ENCODE assay signal across 8 mouse cellular contexts in the genomic region with DNA sequence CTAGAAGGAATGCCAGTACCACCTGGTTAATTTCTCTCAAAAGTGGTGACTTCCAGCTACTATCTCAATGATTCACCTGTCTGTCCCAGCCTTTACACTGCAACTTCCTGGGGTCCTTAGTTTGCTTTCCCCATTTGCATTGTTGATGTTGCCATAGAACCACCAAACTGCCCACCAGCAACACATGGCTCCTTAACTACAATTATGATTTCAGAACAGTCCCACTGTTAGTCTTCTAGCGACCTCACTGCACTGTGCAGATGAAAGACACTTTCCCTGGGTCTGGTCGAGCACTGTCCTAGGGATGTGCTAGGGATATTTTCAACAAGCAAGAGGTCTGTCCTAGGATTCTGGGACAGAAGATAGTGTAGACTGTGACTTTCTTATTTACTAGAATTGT. TPM values are rescaled to one million over a fixed set of nuclear protein-coding genes. Genes with fewer than 3 reads are reported as not detected.
A peak's percentile ranks its signal among the peaks of the same experiment; 100 is the strongest.
DNase-seq lines count a peak whose midpoint lies in the region; ATAC-seq and TF ChIP-seq lines count a peak whose summit lies in the region.

A gene (minus strand): TSS at position 101 of the 400 bp plus-strand sequence.

- 84% methylated on average over 2 of the region's 2 CpGs for WGBS in lung, adult 2 months
- WGBS in embryonic facial prominence, embryonic 11.5 days, result 83% methylated on average over 2 of the region's 2 CpGs
- WGBS in heart, embryonic 13.5 days, result 64% methylated on average over 2 of the region's 2 CpGs

- TF ChIP-seq CTCF in lung, adult 2 months (IDR thresholded peaks at IDR 0.05; ENCODE audit: insufficient read depth, low read length), result no peak

- no peaks in the 10 kb centered on the region for H3K27me3 ChIP-seq in embryonic facial prominence, embryonic 11.5 days (ENCODE audit: control insufficient read depth, insufficient read depth, low read length)
- H3K27me3 ChIP-seq in heart, embryonic 13.5 days (replicated peaks), result no peaks in the 10 kb centered on the region
- no peaks in the 10 kb centered on the region for H3K27me3 ChIP-seq in myocyte (ENCODE audit: control insufficient read depth, insufficient read depth, insufficient read length)

- peaks cover 30% of the 10 kb centered on the region for H3K79me2 ChIP-seq in myocyte (ENCODE audit: control insufficient read depth, insufficient read depth)

- H3K36me3 ChIP-seq in embryonic facial prominence, embryonic 11.5 days (replicated peaks; ENCODE audit: control insufficient read depth, insufficient read depth, low read depth, low read length), result no peaks in the 10 kb centered on the region; the same call in none of the 2 replicates
- peaks cover 22% of the 10 kb centered on the region for H3K36me3 ChIP-seq in heart, embryonic 13.5 days
- H3K36me3 ChIP-seq in myocyte (ENCODE audit: control insufficient read depth, insufficient read depth), result peaks cover 9% of the 10 kb centered on the region

- DNase-seq in lung, adult 2 months, result no peak
- no peak for DNase-seq in lung, postnatal 4 days
- DNase-seq in embryonic facial prominence, embryonic 11.5 days (ENCODE audit: low spot score), result no peak
- DNase-seq in left cerebral cortex, postnatal 14 days (ENCODE audit: low spot score in 2 of 2), result no peak
- no peak for DNase-seq in ovary, adult 18-20 months (ENCODE audit: low spot score)
- no peak for DNase-seq in kidney, adult 11 months

- no peak for TF ChIP-seq POLR2A in lung, adult 2 months (IDR thresholded peaks at IDR 0.05; ENCODE audit: borderline replicate concordance, extremely low read depth, low read depth, low read length)
- TF ChIP-seq POLR2A in myocyte (IDR thresholded peaks at IDR 0.05; ENCODE audit: insufficient read length, low read depth), result no peak

- no peak for ATAC-seq in embryonic facial prominence, embryonic 11.5 days (replicated peaks; ENCODE audit: insufficient number of reproducible peaks, low FRiP score, low TSS enrichment, low read depth)
- no peak for ATAC-seq in heart, embryonic 13.5 days (ENCODE audit: extremely low read depth, insufficient number of reproducible peaks, low FRiP score, low TSS enrichment)

- H3K4me1 ChIP-seq in lung, adult 2 months (ENCODE audit: control insufficient read depth, insufficient read depth, low read length), result peaks cover 10% of the 10 kb centered on the region; the same call in 1 of the 2 replicates
- no peaks in the 10 kb centered on the region for H3K4me1 ChIP-seq in embryonic facial prominence, embryonic 11.5 days (ENCODE audit: control insufficient read depth, insufficient read depth, low read length)
- peaks cover 48% of the 10 kb centered on the region for H3K4me1 ChIP-seq in heart, embryonic 13.5 days

- no peaks in the 10 kb centered on the region for H3K9me3 ChIP-seq in embryonic facial prominence, embryonic 11.5 days (replicated peaks; ENCODE audit: control insufficient read depth, low read length)
- no peaks in the 10 kb centered on the region for H3K9me3 ChIP-seq in heart, embryonic 13.5 days

- H3K27ac ChIP-seq in embryonic facial prominence, embryonic 11.5 days (replicated peaks; ENCODE audit: low read depth, low read length), result peak within 1 kb of the TSS; percentile 92
- H3K27ac ChIP-seq in heart, embryonic 13.5 days (replicated peaks), result peak within 1 kb of the TSS; percentile 98

- peak within 1 kb of the TSS; percentile 88 for H3K9ac ChIP-seq in embryonic facial prominence, embryonic 11.5 days (replicated peaks; ENCODE audit: low read length)
- peak within 1 kb of the TSS; percentile 92 for H3K9ac ChIP-seq in heart, embryonic 13.5 days

- peak within 1 kb of the TSS; percentile 96 for H3K4me3 ChIP-seq in lung, adult 2 months (replicated peaks; ENCODE audit: extremely low read depth, low read depth, low read length)
- H3K4me3 ChIP-seq in embryonic facial prominence, embryonic 11.5 days (ENCODE audit: low read depth, low read length), result peak within 1 kb of the TSS; percentile 92
- H3K4me3 ChIP-seq in heart, embryonic 13.5 days, result peak within 1 kb of the TSS; percentile 96
- peak within 1 kb of the TSS; percentile 88 for H3K4me3 ChIP-seq in myocyte

- no peak within 1 kb of the TSS for H3ac ChIP-seq in myocyte (ENCODE audit: control insufficient read depth, insufficient read length)

- intact Hi-C loops in left cerebral cortex, postnatal 14 days (cut with DNase I), result no loop called here

- H3K4me2 ChIP-seq in embryonic facial prominence, embryonic 11.5 days (ENCODE audit: low read depth, low read length), result peak within 1 kb of the TSS; percentile 87
- peak within 1 kb of the TSS; percentile 92 for H3K4me2 ChIP-seq in heart, embryonic 13.5 days
- peak within 1 kb of the TSS; percentile 73 for H3K4me2 ChIP-seq in myocyte (ENCODE audit: low read depth)

TF ChIP-seq in myocyte, 11 proteins besides CTCF, POLR2A, EP300 and RAD21:
- no peak for TF ChIP-seq MAX (IDR thresholded peaks at IDR 0.05; ENCODE audit: low read depth)
- no peak for TF ChIP-seq REST (IDR thresholded peaks at IDR 0.05; ENCODE audit: insufficient read depth, insufficient read length)
- no peak for TF ChIP-seq E2F4 (IDR thresholded peaks at IDR 0.05; ENCODE audit: insufficient read depth)
- no peak for TF ChIP-seq MYOG (IDR thresholded peaks at IDR 0.05; ENCODE audit: control insufficient read depth in 1 of 3, insufficient read depth in 1 of 3, insufficient read length in 2 of 3, low read depth in 2 of 3)
- TF ChIP-seq CEBPB (IDR thresholded peaks at IDR 0.05; ENCODE audit: insufficient read depth, poor library complexity, severe bottlenecking), result no peak
- TF ChIP-seq TCF3 (IDR thresholded peaks at IDR 0.05; ENCODE audit: insufficient read length, low read depth), result no peak
- no peak for TF ChIP-seq POLR2AphosphoS2 (IDR thresholded peaks at IDR 0.05; ENCODE audit: insufficient read length, low read depth)
- no peak for TF ChIP-seq TCF12 (IDR thresholded peaks at IDR 0.05; ENCODE audit: insufficient read depth, poor library complexity, severe bottlenecking)
- no peak for TF ChIP-seq USF1 (IDR thresholded peaks at IDR 0.05; ENCODE audit: low read depth)
- TF ChIP-seq MYOD1 (IDR thresholded peaks at IDR 0.05; ENCODE audit: control insufficient read depth in 1 of 3, insufficient read length in 2 of 3, low read depth in 2 of 3), result no peak
- no peak for TF ChIP-seq SRF (IDR thresholded peaks at IDR 0.05; ENCODE audit: control insufficient read depth, insufficient read length, low read depth)
TF ChIP-seq in myocyte: peak in this region for 0.

RNA-seq across cellular contexts. Expression of the gene that starts here (rescaled TPM):
- 135 and 165 TPM in 2 replicates for polyA plus RNA-seq in lung, adult 2 months (2012; rRNA removed)
- polyA plus RNA-seq in embryonic facial prominence, embryonic 11.5 days (2014; fragmentation: Nextera tagmentation; extraction: Ambion mirVana), result 227 and 231 TPM in 2 replicates
- 218 and 227 TPM in 2 replicates for polyA plus RNA-seq in heart, embryonic 13.5 days (2015; fragmentation: Nextera tagmentation; extraction: Ambion mirVana)
- total RNA-seq in left cerebral cortex, postnatal 14 days (2021), result 100 to 1,000 TPM; 196 to 199 TPM
- polyA plus RNA-seq in myocyte (2012; fragmentation: generic; extraction: Trizol), result 130 TPM
